Mouse (Mus musculus) heart, adult 2 months (tissue): ENCODE measurements around the gene Ggt1.

Experiments
- CTCF ChIP-seq: fragments of 200-600 bp; IDR thresholded peaks from 2 replicates; pipeline ENCODE4 v1.8.1; 2022; ENCODE audit warnings: antibody characterized with exemption, mild to moderate bottlenecking, moderate library complexity
- EP300 ChIP-seq: fragments of 200-500 bp; IDR thresholded peaks from 2 replicates; pipeline ENCODE4 v1.6.1; 2011; ENCODE audit warnings: low read depth, low read length, control low read depth; ENCODE audit not compliant: insufficient read depth
- POLR2A ChIP-seq: fragments of 200-500 bp; IDR thresholded peaks from 2 replicates; pipeline ENCODE4 v1.6.1; 2011; ENCODE audit warnings: mild to moderate bottlenecking, low read depth, low read length, control low read depth; ENCODE audit not compliant: insufficient read depth

GRCm38 (mm10) chr10:75635693-75636055 is 74.3 kb downstream of the Ggt1 start:
- TF ChIP-seq CTCF: no peak; the same call in 1 of the 2 replicates
- 0 out of 2 replicates have a peak, but pooled peaks have one; percentile 16 for TF ChIP-seq POLR2A
- peak; percentile 95 for TF ChIP-seq EP300
